Mouse (Mus musculus) lung, adult 2 months (tissue): ENCODE results near the gene Ccdc88b.

Source experiments
- CTCF ChIP-seq: fragments of 200-500 bp; IDR thresholded peaks from 2 replicates; pipeline ENCODE4 v1.5.1; 2011; ENCODE audit warnings: mild to moderate bottlenecking, low read length, control low read depth; ENCODE audit not compliant: insufficient read depth
- POLR2A ChIP-seq: fragments of 200-500 bp; IDR thresholded peaks from 2 replicates; pipeline ENCODE4 v1.6.1; 2011; ENCODE audit warnings: low read depth, mild to moderate bottlenecking, control low read depth, low read length, borderline replicate concordance; ENCODE audit errors: extremely low read depth

DNA sequence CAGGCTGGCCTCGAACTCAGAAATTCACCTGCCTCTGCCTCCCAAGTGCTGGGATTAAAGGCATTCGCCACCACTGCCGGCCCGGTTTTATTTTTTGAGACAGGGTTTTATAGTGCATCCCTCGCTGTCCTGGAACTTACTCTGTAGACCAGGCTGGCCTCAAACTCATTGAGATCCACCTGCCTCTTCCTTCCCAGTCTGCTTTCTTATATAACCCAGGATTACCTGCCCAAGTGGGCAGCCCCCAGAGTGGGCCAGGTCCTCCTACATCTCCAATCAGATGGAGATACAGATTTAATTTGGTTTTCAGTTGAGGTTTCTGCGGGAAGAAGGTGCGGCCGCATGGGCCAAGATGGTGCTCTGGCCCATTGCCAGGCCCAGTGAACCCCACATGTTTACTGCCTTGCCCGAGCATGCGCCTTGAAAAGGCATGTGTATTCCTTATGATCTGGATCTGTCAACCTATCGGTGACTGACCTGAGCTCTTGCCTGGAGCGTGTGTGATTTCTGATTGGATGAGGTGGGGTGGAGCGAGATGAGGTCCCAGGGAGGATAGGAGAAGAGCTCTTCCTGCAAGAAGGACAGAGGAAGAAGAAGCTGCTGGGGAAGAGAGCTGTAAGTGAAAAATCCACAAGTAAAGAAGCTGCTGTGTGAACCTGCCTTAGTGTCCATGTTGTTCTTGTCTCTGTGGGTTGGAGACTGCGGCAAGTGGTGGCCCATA is 35.9 kb upstream of the Ccdc88b start:
- TF ChIP-seq POLR2A, result no peak
- TF ChIP-seq CTCF, result no peak
